Mouse (Mus musculus) cerebellum, adult 2 months (tissue): ENCODE measurements at regions not wholly inside any gene's neighbourhood (a gene's known extent, or its start where the extent isn't known, plus 50 kb on each side); places are given as distances from the start of the nearest gene placed in this dataset.

ENCODE experiments used
- CTCF ChIP-seq: fragments of 200-500 bp; IDR thresholded peaks from 2 replicates; pipeline ENCODE4 v1.5.1; 2011; ENCODE audit warnings: low read depth, mild to moderate bottlenecking, control low read depth, low read length, moderate library complexity, borderline replicate concordance; ENCODE audit not compliant: insufficient read depth
- POLR2A ChIP-seq: fragments of 200-500 bp; IDR thresholded peaks from 2 replicates; pipeline ENCODE4 v1.6.1; 2011; ENCODE audit warnings: low read length, control low read depth, borderline replicate concordance; ENCODE audit not compliant: insufficient read depth

- TF ChIP-seq CTCF (no peak), POLR2A (no peak)
These were observed 87.3 kb downstream of the Naa11 start for GRCm38 (mm10) chr5:97304921-97305320.
